Mouse (Mus musculus): Measurements from ENCODE around the gene Desi2. TPM values are rescaled to one million over a fixed set of nuclear protein-coding genes. Genes with fewer than 3 reads are reported as not detected.
"Not testable (repeated sequence)": the region's sequence is repeated elsewhere in the genome, so short reads cannot be mapped to it uniquely, and the experiment has no call there.

The Desi2 gene
- polyA plus RNA-seq (2015; fragmentation: Nextera tagmentation; extraction: Ambion mirVana) = 21.2 and 27.6 TPM in 2 replicates

GRCm38 (mm10) chr1:178187216-178187791 is at the start of gene Desi2:
Gene Desi2, plus strand, starts transcription at chr1:178187417.
- not testable (repeated sequence) for H3K9me3 ChIP-seq (replicated peaks); H3K36me3 ChIP-seq; H3K4me1 ChIP-seq (replicated peaks); H3K27me3 ChIP-seq
- H3K27ac ChIP-seq = peak within 1 kb of the TSS; percentile 90
- H3K4me3 ChIP-seq = peak within 1 kb of the TSS; percentile 80
- ATAC-seq (replicated peaks; ENCODE audit: insufficient number of reproducible peaks, insufficient read depth, low FRiP score, low read depth) = peak; percentile 98
- under 1% methylated on average over 37 of the region's 37 CpGs for WGBS
- peak within 1 kb of the TSS; percentile 76 for H3K4me2 ChIP-seq
- peak within 1 kb of the TSS; percentile 80 for H3K9ac ChIP-seq

- 4% methylated on average over 1 of the region's 2 CpGs for WGBS
- ATAC-seq (replicated peaks; ENCODE audit: insufficient number of reproducible peaks, insufficient read depth, low FRiP score, low read depth); H3K27me3 ChIP-seq; H3K4me1 ChIP-seq (replicated peaks); H3K36me3 ChIP-seq; H3K4me3 ChIP-seq; H3K9ac ChIP-seq; H3K27ac ChIP-seq; H3K9me3 ChIP-seq (replicated peaks); H3K4me2 ChIP-seq: not testable (repeated sequence)
These were observed 40.7 kb upstream of the Desi2 start for GRCm38 (mm10) chr1:178146513-178146912.

- H3K4me1 ChIP-seq (replicated peaks); H3K4me3 ChIP-seq; H3K9ac ChIP-seq; H3K9me3 ChIP-seq (replicated peaks); H3K27ac ChIP-seq; ATAC-seq (replicated peaks; ENCODE audit: insufficient number of reproducible peaks, insufficient read depth, low FRiP score, low read depth); H3K36me3 ChIP-seq; H3K27me3 ChIP-seq; H3K4me2 ChIP-seq: not testable (repeated sequence)
- whole genome bisulfite sequencing = 56% methylated on average over 4 of the region's 4 CpGs
These were observed 40.3 kb upstream of the Desi2 start for GRCm38 (mm10) chr1:178146915-178147314.

GRCm38 (mm10) chr1:178182251-178182650 is 5.0 kb upstream of the Desi2 start:
- H3K27me3 ChIP-seq = no peaks in the 10 kb centered on the region
- H3K4me3 ChIP-seq = no peak overlapping the region
- no peaks in the 10 kb centered on the region for H3K36me3 ChIP-seq
- ATAC-seq (replicated peaks; ENCODE audit: insufficient number of reproducible peaks, insufficient read depth, low FRiP score, low read depth) = no peak
- no peak overlapping the region for H3K4me2 ChIP-seq
- no peaks in the 10 kb centered on the region for H3K9me3 ChIP-seq (replicated peaks)
- WGBS = 90% methylated on average over 2 of the region's 2 CpGs
- H3K27ac ChIP-seq = no peak overlapping the region
- no peaks in the 10 kb centered on the region for H3K4me1 ChIP-seq (replicated peaks)
- H3K9ac ChIP-seq = no peak overlapping the region

- H3K27ac ChIP-seq = no peak overlapping the region
- ATAC-seq (replicated peaks; ENCODE audit: insufficient number of reproducible peaks, insufficient read depth, low FRiP score, low read depth) = no peak
- peaks cover 5% of the 10 kb centered on the region for H3K4me1 ChIP-seq (replicated peaks)
- no peak overlapping the region for H3K4me3 ChIP-seq
- H3K4me2 ChIP-seq = no peak overlapping the region
- H3K9me3 ChIP-seq (replicated peaks) = no peaks in the 10 kb centered on the region
- H3K36me3 ChIP-seq = no peaks in the 10 kb centered on the region
- H3K9ac ChIP-seq = no peak overlapping the region
- no peaks in the 10 kb centered on the region for H3K27me3 ChIP-seq
These were observed 1.6 kb upstream of the Desi2 start for GRCm38 (mm10) chr1:178185591-178185990.

- peak overlapping the region; percentile 80 for H3K4me3 ChIP-seq
- peak; percentile 69 for ATAC-seq (replicated peaks; ENCODE audit: insufficient number of reproducible peaks, insufficient read depth, low FRiP score, low read depth)
- H3K9me3 ChIP-seq (replicated peaks); H3K36me3 ChIP-seq; H3K27me3 ChIP-seq: not testable (repeated sequence)
- peaks cover 10% of the 10 kb centered on the region for H3K4me1 ChIP-seq (replicated peaks)
- WGBS = 0% methylated on average over 17 of the region's 38 CpGs
- peak overlapping the region; percentile 80 for H3K9ac ChIP-seq
- H3K4me2 ChIP-seq = peak overlapping the region; percentile 54
- H3K27ac ChIP-seq = peak overlapping the region; percentile 90
These were observed 593 bp downstream of the Desi2 start for GRCm38 (mm10) chr1:178187810-178188209.

- Histone ChIP-seq H3K4me2 (peak overlapping the region; percentile 76), H3K27ac (peak overlapping the region; percentile 20; the same call in 1 of the 2 replicates), H3K4me1 (replicated peaks) (peaks cover 10% of the 10 kb centered on the region), H3K9ac (peak overlapping the region; percentile 53), H3K27me3 (no peaks in the 10 kb centered on the region), H3K4me3 (peak overlapping the region; percentile 54), H3K9me3 (replicated peaks) (no peaks in the 10 kb centered on the region), H3K36me3 (no peaks in the 10 kb centered on the region)
- no peak for ATAC-seq (replicated peaks; ENCODE audit: insufficient number of reproducible peaks, insufficient read depth, low FRiP score, low read depth)
- WGBS = 9% methylated on average over 13 of the region's 13 CpGs
These were observed 1.2 kb downstream of the Desi2 start for GRCm38 (mm10) chr1:178188386-178188785.

GRCm38 (mm10) chr1:178205701-178206325 is 18.6 kb downstream of the Desi2 start:
- no peak overlapping the region for H3K4me3 ChIP-seq
- H3K27me3 ChIP-seq = no peaks in the 10 kb centered on the region
- WGBS = 64% methylated on average over 10 of the region's 10 CpGs
- no peak overlapping the region for H3K9ac ChIP-seq
- H3K27ac ChIP-seq = peak overlapping the region; percentile 55
- ATAC-seq (replicated peaks; ENCODE audit: insufficient number of reproducible peaks, insufficient read depth, low FRiP score, low read depth) = no peak
- peaks cover 14% of the 10 kb centered on the region for H3K4me1 ChIP-seq (replicated peaks)
- H3K36me3 ChIP-seq = no peaks in the 10 kb centered on the region
- no peak overlapping the region for H3K4me2 ChIP-seq
- H3K9me3 ChIP-seq (replicated peaks) = 0 out of 2 replicates have a peak, but pooled peaks cover 3% of the 10 kb centered on the region

GRCm38 (mm10) chr1:178207856-178208255 is 20.6 kb downstream of the Desi2 start:
- not testable (repeated sequence) for H3K9me3 ChIP-seq (replicated peaks); H3K4me2 ChIP-seq; H3K27me3 ChIP-seq; H3K36me3 ChIP-seq; H3K9ac ChIP-seq; H3K27ac ChIP-seq; H3K4me3 ChIP-seq; ATAC-seq (replicated peaks; ENCODE audit: insufficient number of reproducible peaks, insufficient read depth, low FRiP score, low read depth)
- 79% methylated on average over 4 of the region's 4 CpGs for WGBS
- H3K4me1 ChIP-seq (replicated peaks) = peaks cover 14% of the 10 kb centered on the region

- H3K4me1 ChIP-seq (replicated peaks) = peaks cover 14% of the 10 kb centered on the region
- no peaks in the 10 kb centered on the region for H3K9me3 ChIP-seq (replicated peaks)
- no peak for ATAC-seq (replicated peaks; ENCODE audit: insufficient number of reproducible peaks, insufficient read depth, low FRiP score, low read depth)
- H3K36me3 ChIP-seq = no peaks in the 10 kb centered on the region
- no peaks in the 10 kb centered on the region for H3K27me3 ChIP-seq
- H3K4me2 ChIP-seq = no peak overlapping the region
- no peak overlapping the region for H3K9ac ChIP-seq
- H3K27ac ChIP-seq = 0 out of 2 replicates have a peak overlapping the region, but pooled peaks have one; percentile 46
- H3K4me3 ChIP-seq = no peak overlapping the region
These were observed 22.7 kb downstream of the Desi2 start for GRCm38 (mm10) chr1:178209966-178210365.

GRCm38 (mm10) chr1:178217157-178217556 is 29.9 kb downstream of the Desi2 start:
- Histone ChIP-seq H3K4me3 (no peak overlapping the region), H3K4me1 (replicated peaks) (no peaks in the 10 kb centered on the region), H3K4me2 (no peak overlapping the region), H3K9ac (no peak overlapping the region), H3K27ac (no peak overlapping the region), H3K36me3 (no peaks in the 10 kb centered on the region), H3K27me3 (no peaks in the 10 kb centered on the region), H3K9me3 (replicated peaks) (no peaks in the 10 kb centered on the region)
- ATAC-seq (replicated peaks; ENCODE audit: insufficient number of reproducible peaks, insufficient read depth, low FRiP score, low read depth) = no peak

- Histone ChIP-seq H3K4me2 (no peak overlapping the region), H3K27me3 (no peaks in the 10 kb centered on the region), H3K27ac (peak overlapping the region; percentile 5; the same call in 1 of the 2 replicates), H3K9ac (no peak overlapping the region), H3K9me3 (replicated peaks) (no peaks in the 10 kb centered on the region), H3K4me1 (replicated peaks) (no peaks in the 10 kb centered on the region), H3K4me3 (no peak overlapping the region), H3K36me3 (no peaks in the 10 kb centered on the region)
- ATAC-seq (replicated peaks; ENCODE audit: insufficient number of reproducible peaks, insufficient read depth, low FRiP score, low read depth) = no peak
These were observed 31.1 kb downstream of the Desi2 start for GRCm38 (mm10) chr1:178218305-178218704.
